Mouse (Mus musculus): ENCODE data around the gene Wdr66.

DNA sequence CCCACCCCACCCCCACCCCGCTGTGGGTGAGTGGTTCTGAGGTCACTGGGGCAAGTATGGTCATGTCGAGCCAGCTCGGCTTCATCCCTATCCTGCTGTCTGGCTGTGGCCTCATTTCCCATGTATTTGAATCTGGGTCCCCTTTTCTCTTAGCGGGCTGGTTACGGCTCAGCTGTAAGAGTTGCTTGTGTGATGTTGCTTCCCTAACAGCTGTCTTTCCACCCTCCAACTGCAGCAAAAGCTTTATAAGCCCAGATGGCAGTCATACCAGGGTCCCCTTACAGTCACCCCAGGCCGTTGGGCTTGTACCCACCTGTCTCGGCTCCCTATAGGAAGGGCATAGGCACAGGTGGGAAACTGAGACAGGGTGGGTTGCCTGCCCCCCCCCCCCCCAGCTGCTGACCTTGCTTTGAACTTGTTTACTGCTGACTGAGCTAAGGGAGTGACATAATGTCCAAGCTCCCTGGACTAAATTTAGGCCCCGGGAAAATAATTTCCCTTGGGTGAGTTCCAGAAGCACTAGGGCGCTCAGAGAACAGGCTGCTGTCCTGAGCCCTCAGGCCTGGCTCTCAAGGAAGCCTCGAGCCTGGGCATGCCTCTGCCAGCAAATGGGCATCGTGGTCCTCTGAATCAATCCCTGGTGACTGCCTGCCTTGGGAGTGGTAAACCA lies 112.5 kb downstream of the Wdr66 start:
- TF ChIP-seq CTCF (IDR thresholded peaks at IDR 0.05) = no peak
- TF ChIP-seq EP300 (IDR thresholded peaks at IDR 0.05; ENCODE audit: insufficient read depth, low read depth, low read length) = peak; percentile 72; the same call in 1 of the 2 replicates
